Mouse (Mus musculus) gastrocnemius, postnatal 25 days (tissue): ENCODE data around the gene Prtn3. TPM values are rescaled to one million over a fixed set of nuclear protein-coding genes. Genes with fewer than 3 reads are reported as not detected.

Experiments
- DNase-seq: peaks from one replicate; pipeline ENCODE4 v3.0.0; 2022
- total RNA-seq, 2 experiments: library from RNA; stranded (reverse); gene quantifications; 1 replicate in 1 of 2; 2 replicates in 1 of 2; pipeline ENCODE4 v1.2.3; 2021

Prtn3 gene
- total RNA-seq, 2 experiments from 2014 or later = 0.35 TPM; not detected in 1

DNA sequence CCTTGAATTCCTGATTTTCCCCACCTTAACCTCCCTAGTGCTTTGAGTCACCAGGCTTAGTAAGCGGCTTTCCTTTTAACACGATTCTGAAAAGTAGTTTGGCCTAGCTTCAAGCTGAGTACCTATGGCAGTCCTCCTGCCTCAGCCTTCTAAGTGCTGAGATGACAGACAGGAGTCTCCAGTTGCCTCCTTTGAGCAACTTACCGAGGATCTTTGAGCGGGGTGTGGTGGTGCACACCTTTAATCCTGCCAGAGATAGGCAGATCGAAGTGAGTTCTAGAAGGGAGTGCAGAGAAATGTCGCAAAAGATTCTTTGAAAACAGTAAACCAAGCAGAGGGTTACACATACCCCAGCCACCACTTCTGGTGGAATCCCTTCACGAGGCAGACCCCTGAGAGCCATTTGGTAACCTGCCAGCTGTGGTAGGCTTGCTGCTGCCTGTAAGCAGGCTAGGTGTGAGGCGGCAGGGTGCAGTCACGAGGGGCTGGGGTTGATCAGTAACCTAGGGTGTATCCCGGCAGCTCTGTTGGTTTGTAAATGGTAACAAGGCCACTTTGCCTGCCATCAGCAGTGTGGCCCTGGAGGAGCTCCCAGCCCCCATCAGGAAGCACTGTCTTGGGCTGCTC is 18.6 kb upstream of the Prtn3 start:
- DNase-seq = no peak

- DNase-seq = no peak
Measured at GRCm38 (mm10) chr10:79856280-79856679, 18.0 kb upstream of the Prtn3 start.

DNA sequence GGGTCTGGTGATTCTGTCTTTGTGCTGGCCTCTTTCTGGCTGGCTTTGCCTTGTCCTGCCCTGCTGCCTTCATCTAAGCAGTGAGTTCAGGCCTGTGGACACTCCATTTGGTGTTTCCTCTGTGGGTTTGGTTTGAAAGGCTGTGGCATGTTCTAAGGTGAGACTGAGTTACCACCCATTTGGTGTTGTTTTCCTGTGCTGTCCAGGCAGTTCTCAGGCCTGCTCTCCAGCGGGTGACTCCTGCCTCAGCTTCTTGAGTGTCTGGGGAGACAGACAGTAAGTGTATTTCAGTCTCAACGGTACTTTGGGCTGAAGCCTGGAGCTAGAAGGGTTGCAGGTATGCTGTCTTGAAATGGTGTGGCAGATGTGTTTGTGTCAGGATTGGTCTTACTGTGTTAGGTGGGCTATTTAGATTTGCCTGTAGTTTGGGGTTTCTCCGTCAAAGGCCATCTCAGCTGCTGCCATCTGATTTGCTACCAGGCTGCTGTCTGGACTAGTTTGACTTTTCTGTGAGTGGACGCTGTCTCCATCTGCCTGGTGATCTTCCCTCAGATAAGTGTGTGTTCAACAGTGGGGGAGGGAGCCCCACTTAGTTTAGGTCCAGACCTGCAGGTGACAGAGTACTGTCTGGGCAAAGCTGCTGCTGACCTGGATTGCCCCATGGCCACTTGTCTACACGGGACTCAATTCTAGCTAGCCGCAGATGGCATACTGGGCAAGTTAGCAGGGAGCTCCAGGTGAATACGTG is 17.4 kb upstream of the Prtn3 start:
- no peak for DNase-seq

GRCm38 (mm10) chr10:79857452-79857811 is 16.8 kb upstream of the Prtn3 start:
- peak; percentile 66 for DNase-seq

GRCm38 (mm10) chr10:79857894-79858293 is 16.4 kb upstream of the Prtn3 start:
- no peak for DNase-seq

DNA sequence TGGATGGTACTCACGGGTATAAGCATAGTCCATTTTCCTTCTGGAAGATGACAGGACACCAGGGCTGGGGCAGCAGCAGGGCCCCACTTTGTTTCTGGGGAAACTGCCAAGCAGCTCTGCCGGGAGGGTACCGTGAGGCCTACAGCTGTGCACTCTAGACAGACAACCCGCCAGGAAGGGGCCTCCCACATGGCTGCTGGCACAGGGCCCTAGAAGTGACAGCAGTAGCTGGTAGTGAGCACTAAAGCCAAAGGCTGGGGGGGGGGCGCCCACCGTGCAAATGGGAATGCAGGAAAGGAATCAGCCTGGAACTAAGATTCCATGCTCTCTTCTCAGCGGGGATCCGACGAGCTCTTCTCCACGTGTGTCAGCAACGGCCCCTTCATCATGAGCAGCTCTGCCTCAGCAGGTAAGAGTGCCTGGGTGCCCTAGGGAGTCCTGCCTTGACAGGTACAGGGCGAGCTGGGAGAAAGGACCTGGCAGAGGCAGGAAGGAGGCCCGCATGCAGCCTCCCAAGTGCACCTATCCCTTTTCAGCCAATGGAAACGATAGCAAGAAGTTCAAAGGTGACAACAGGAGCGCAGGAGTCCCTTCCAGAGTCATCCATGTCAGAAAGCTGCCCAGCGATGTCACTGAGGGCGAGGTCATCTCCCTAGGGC is 15.7 kb upstream of the Prtn3 start:
- peak; percentile 48 for DNase-seq

GRCm38 (mm10) chr10:79859116-79859515 is 15.2 kb upstream of the Prtn3 start:
- DNase-seq = peak; percentile 42

DNA sequence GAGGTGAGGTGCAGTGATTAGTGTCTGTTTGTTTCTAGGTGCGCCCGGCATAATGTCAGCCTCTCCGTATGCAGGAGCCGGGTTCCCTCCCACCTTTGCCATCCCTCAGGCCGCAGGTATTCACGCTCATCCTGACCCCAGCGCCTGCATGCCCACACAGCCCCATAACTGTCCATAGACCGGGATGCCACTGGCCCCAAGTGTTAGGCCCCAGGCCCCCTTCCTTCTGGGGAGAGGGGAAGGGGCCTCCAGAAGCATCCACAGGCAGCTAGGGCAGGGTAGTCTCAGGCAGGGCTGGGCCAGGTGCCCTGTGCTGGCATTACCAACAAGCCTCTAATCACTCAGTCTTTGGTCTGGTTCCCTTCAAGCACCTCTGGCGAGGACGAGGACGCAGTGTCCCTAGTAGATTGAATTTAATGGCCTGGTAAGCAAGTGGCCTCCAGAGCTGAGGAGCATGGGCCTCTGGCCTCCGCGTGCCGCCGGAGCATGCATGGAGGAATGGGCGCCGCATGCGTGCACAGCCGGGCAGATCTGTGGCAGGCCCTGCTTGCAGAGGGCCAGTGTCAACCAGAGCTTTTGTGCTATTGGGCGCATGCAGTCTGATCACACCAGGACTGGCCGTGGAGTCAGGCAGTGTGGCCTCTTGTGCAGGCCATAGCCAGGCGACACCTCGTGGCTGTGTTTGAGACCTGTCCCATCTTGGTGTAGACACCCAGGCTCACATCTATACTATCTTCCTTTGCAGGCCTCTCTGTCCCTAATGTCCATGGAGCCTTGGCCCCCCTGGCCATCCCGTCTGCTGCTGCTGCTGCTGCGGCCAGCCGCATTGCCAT is 14.0 kb upstream of the Prtn3 start:
- no peak for DNase-seq

DNA sequence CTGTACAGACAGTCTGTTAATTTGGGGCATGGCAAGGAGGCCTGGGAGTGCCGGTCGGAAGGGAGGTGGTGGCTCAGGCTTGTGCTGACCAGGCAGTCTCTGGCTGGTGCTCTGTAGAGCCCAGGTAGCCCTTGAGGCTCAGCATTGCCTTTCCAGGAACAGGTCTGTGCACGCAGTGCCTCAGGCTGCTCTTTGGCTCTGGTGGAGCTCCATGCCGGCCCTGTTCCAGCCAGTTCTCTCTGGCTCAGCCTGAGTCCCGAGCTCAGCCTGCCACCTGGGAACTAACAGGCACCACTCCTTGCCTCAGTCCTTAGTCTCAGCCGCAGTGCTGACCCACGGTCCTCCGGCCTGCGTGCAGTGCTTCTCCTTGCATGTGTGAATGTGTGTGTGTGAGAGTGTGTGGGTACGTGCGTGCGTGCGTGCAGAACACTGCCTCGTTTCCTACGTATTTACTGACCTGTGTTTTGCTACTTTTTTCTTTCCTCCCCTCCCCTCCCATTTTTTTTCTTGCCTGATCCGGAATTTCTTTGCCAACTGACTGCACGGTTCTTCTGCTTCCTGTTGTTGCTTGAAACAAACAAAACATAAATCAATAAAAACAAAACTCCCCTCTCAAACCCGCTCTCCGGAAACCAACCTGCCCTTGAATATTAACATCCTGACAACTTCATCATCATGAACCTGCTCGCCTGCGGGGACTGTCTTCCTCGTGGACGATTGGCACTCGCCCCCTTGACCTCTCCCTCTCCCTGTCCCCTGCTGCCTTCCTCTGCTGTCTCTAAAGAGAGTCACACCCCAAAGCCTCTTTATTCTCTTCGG is 12.8 kb upstream of the Prtn3 start:
- no peak for DNase-seq

- no peak for DNase-seq
Measured at GRCm38 (mm10) chr10:79862049-79862788, 12.1 kb upstream of the Prtn3 start.

- no peak for DNase-seq
Measured at GRCm38 (mm10) chr10:79862925-79863324, 11.4 kb upstream of the Prtn3 start.

DNA sequence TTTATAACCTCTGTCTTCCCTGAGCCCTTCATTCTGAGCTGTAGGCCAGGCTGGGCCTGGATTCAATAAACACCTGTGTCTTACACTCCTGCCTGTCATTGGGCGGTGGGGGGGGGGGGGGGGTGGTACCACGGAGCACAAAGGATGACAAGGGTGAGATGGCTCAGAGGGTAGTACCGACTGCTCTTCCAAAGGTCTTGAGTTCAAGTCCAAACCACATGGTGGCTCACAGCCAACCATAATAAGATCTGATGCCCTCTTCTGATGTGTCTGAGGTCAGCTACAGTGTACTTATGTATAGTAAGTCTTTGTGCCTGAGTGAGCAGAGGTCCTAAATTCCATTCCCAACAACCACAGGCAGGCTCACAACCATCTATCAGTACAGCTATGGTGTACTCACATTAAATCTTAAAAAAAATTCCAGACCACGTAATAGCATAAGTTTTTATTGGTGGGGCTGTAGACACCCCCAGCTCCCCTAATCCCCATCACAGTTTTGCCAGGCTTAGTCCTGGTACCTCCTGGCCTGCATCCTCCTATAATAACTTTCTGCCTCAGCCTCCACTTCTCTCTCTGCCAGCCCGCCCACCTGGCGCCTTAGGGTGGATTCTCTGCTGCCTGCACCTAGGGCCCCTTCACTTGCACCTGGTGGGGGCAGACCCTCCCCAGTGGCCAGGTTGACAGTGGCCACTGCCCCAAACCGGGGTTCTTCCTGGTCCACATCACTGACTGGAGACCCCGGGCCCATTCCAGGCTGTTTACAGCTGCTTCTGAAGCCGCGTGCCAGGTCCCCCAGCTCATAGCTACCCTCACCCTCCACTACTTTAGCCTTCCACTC is 9.7 kb upstream of the Prtn3 start:
- DNase-seq = no peak

DNA sequence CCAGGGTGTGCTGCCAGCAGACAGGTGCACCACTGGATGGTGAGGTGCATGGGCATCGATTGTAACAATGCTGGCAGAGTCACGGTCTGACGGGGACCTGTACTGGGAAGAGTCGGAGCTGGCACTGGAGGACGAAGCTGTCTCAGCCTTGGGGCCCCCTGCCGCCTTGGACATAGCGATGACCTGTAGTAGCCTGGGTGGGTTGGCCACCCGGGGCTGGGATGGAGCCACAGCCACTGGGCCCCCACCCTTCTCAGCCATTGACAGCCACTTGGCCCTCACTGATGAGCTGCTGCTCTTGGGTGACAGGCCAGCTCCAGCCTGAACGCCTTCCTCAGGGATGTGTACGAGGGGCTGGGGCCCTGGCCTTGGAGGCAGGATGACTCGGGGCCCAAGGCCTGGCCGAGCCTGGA is 9.1 kb upstream of the Prtn3 start:
- DNase-seq = no peak

GRCm38 (mm10) chr10:79865801-79866295 is 8.4 kb upstream of the Prtn3 start:
- no peak for DNase-seq

- DNase-seq = no peak
Measured at GRCm38 (mm10) chr10:79866601-79867000, 7.7 kb upstream of the Prtn3 start.

GRCm38 (mm10) chr10:79871845-79872244 is 2.4 kb upstream of the Prtn3 start:
- no peak for DNase-seq

DNA sequence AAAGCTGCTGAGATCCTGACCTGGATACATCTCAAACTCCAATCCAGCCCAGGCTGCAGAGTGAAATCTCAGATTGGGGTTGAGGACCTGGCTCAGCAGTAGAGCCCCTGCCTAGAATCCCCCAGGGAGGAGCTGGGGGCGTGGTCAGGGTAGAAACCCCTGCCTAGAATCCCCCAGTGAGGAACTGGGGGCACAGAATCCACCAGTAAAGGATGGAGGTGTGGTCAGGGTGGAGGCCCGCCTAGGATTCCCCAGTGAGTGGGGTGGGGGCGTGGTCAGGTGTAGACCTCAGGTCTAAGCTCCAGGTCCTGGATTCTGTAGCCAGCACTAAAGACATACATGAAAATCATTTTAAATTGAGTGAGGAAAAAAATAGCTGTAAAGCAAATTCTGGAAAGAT is 1.4 kb upstream of the Prtn3 start:
- DNase-seq = no peak

- DNase-seq = no peak
Measured at GRCm38 (mm10) chr10:79873313-79873712, 963 bp upstream of the Prtn3 start.

GRCm38 (mm10) chr10:79873715-79874289 is 474 bp upstream of the Prtn3 start:
- no peak for DNase-seq
